Mouse (Mus musculus): ENCODE measurements around the gene Nlrp3. TPM values are rescaled to one million over a fixed set of nuclear protein-coding genes. Genes with fewer than 3 reads are reported as not detected.

Nlrp3 gene
- polyA plus RNA-seq, 1 experiment from 2014 or later, result 0.74 TPM

GRCm38 (mm10) chr11:59505839-59506712 lies 35.3 kb upstream of the Nlrp3 start:
- Histone ChIP-seq H3K9me3 (ENCODE audit: low read length) (no peaks in the 10 kb centered on the region), H3K9ac (replicated peaks; ENCODE audit: low read depth) (peak overlapping the region; percentile 90), H3K27ac (ENCODE audit: low read length) (peak overlapping the region; percentile 92), H3K4me2 (replicated peaks; ENCODE audit: low read depth, low read length) (peak overlapping the region; percentile 82), H3K4me3 (ENCODE audit: low read depth, low read length) (peak overlapping the region; percentile 73), H3K27me3 (replicated peaks; ENCODE audit: insufficient read depth, low read length) (no peaks in the 10 kb centered on the region), H3K36me3 (ENCODE audit: insufficient read depth, low read length) (peaks cover 13% of the 10 kb centered on the region), H3K4me1 (ENCODE audit: insufficient read depth, low read depth, low read length) (peaks cover 4% of the 10 kb centered on the region; the same call in 1 of the 2 replicates)
- 0 out of 2 replicates have a peak, but pooled peaks have one; percentile 6 for TF ChIP-seq CTCF (IDR thresholded peaks at IDR 0.05)
- no peak for TF ChIP-seq EP300 (IDR thresholded peaks at IDR 0.05)
- ATAC-seq, result peak; percentile 96
- WGBS, result 0% methylated on average over 20 of the region's 71 CpGs
- DNase-seq (ENCODE audit: low spot score), result peak; percentile 96

DNA sequence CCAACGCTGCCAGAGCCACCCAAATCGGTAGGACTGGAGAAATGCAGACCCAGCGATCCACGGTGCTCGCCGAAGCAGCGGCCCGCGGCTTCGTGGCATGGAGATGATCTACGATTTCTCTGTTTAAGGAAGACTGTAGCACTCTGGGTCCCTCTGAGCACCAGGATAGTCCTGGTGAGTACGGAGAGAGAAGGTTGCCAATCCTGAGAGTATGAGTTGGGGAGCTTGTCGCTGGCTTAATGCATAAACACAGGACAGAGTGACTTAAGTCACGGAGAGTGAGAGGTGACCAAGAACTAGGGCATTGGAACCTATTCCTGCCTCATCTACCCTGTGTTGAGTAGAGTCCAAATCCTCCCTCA lies 34.7 kb upstream of the Nlrp3 start:
- H3K27me3 ChIP-seq (replicated peaks; ENCODE audit: insufficient read depth, low read length), result no peaks in the 10 kb centered on the region
- TF ChIP-seq CTCF (IDR thresholded peaks at IDR 0.05) (no peak), EP300 (IDR thresholded peaks at IDR 0.05) (no peak)
- peak; percentile 10 for ATAC-seq
- H3K27ac ChIP-seq (ENCODE audit: low read length), result peak overlapping the region; percentile 92
- peak overlapping the region; percentile 90 for H3K9ac ChIP-seq (replicated peaks; ENCODE audit: low read depth)
- H3K36me3 ChIP-seq (ENCODE audit: insufficient read depth, low read length), result peaks cover 13% of the 10 kb centered on the region
- WGBS, result under 1% methylated on average over 14 of the region's 14 CpGs
- peak overlapping the region; percentile 73 for H3K4me3 ChIP-seq (ENCODE audit: low read depth, low read length)
- H3K9me3 ChIP-seq (ENCODE audit: low read length), result no peaks in the 10 kb centered on the region
- H3K4me1 ChIP-seq (ENCODE audit: insufficient read depth, low read depth, low read length), result peaks cover 4% of the 10 kb centered on the region; the same call in 1 of the 2 replicates
- peak overlapping the region; percentile 82 for H3K4me2 ChIP-seq (replicated peaks; ENCODE audit: low read depth, low read length)
- DNase-seq (ENCODE audit: low spot score), result no peak

DNA sequence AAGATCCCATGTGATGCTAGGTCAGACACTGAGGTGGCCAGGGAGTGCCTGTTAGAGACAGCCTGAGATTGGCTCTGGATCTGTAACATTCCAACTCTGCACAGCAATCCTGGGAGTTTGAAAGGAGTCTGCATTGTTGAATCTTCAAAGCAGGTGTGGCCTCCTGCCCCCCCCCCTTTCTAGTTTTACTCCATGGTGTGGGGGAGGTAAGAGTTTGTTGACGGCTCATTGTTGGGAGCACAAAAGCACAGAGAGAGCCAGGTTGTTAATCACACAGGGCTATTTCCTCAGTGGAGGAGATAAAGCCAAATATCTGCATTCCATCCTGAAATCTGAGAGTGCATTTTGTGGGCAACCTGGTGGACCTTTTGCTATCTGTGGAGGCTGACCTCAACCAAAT lies 29.8 kb upstream of the Nlrp3 start:
- no peak for TF ChIP-seq CTCF (IDR thresholded peaks at IDR 0.05)
- TF ChIP-seq EP300 (IDR thresholded peaks at IDR 0.05), result no peak
- no peaks in the 10 kb centered on the region for H3K36me3 ChIP-seq (ENCODE audit: insufficient read depth, low read length)
- 60% methylated on average over 1 of the region's 1 CpGs for WGBS

GRCm38 (mm10) chr11:59512733-59513132 lies 28.6 kb upstream of the Nlrp3 start:
- DNase-seq (ENCODE audit: low spot score) (no peak), ATAC-seq (no peak)
- WGBS, result 85% methylated on average over 10 of the region's 10 CpGs
- TF ChIP-seq CTCF (IDR thresholded peaks at IDR 0.05) (no peak), EP300 (IDR thresholded peaks at IDR 0.05) (no peak)
- no peaks in the 10 kb centered on the region for H3K4me1 ChIP-seq (ENCODE audit: insufficient read depth, low read depth, low read length)
- H3K4me3 ChIP-seq (ENCODE audit: low read depth, low read length), result no peak overlapping the region
- no peaks in the 10 kb centered on the region for H3K9me3 ChIP-seq (ENCODE audit: low read length)
- H3K36me3 ChIP-seq (ENCODE audit: insufficient read depth, low read length), result no peaks in the 10 kb centered on the region
- no peak overlapping the region for H3K4me2 ChIP-seq (replicated peaks; ENCODE audit: low read depth, low read length)
- no peaks in the 10 kb centered on the region for H3K27me3 ChIP-seq (replicated peaks; ENCODE audit: insufficient read depth, low read length)
- no peak overlapping the region for H3K27ac ChIP-seq (ENCODE audit: low read length)
- no peak overlapping the region for H3K9ac ChIP-seq (replicated peaks; ENCODE audit: low read depth)

More for the DNA sequence above, 29.8 kb upstream of the Nlrp3 start:
- Histone ChIP-seq H3K4me2 (replicated peaks; ENCODE audit: low read depth, low read length) (no peak overlapping the region), H3K27ac (ENCODE audit: low read length) (no peak overlapping the region), H3K4me1 (ENCODE audit: insufficient read depth, low read depth, low read length) (no peaks in the 10 kb centered on the region), H3K9ac (replicated peaks; ENCODE audit: low read depth) (no peak overlapping the region), H3K9me3 (ENCODE audit: low read length) (no peaks in the 10 kb centered on the region), H3K27me3 (replicated peaks; ENCODE audit: insufficient read depth, low read length) (no peaks in the 10 kb centered on the region), H3K4me3 (ENCODE audit: low read depth, low read length) (no peak overlapping the region)
- ATAC-seq (no peak), DNase-seq (ENCODE audit: low spot score) (no peak)

- no peak overlapping the region for H3K4me2 ChIP-seq (replicated peaks; ENCODE audit: low read depth, low read length)
- no peak for ATAC-seq
- no peak overlapping the region for H3K27ac ChIP-seq (ENCODE audit: low read length)
- no peaks in the 10 kb centered on the region for H3K36me3 ChIP-seq (ENCODE audit: insufficient read depth, low read length)
- WGBS, result 79% methylated on average over 3 of the region's 3 CpGs
- TF ChIP-seq EP300 (IDR thresholded peaks at IDR 0.05) (no peak), CTCF (IDR thresholded peaks at IDR 0.05) (peak; percentile 38)
- H3K9ac ChIP-seq (replicated peaks; ENCODE audit: low read depth), result no peak overlapping the region
- H3K9me3 ChIP-seq (ENCODE audit: low read length), result no peaks in the 10 kb centered on the region
- H3K27me3 ChIP-seq (replicated peaks; ENCODE audit: insufficient read depth, low read length), result no peaks in the 10 kb centered on the region
- no peaks in the 10 kb centered on the region for H3K4me1 ChIP-seq (ENCODE audit: insufficient read depth, low read depth, low read length)
- no peak for DNase-seq (ENCODE audit: low spot score)
- H3K4me3 ChIP-seq (ENCODE audit: low read depth, low read length), result no peak overlapping the region
Observed at GRCm38 (mm10) chr11:59513556-59513955, 27.8 kb upstream of the Nlrp3 start.

DNA sequence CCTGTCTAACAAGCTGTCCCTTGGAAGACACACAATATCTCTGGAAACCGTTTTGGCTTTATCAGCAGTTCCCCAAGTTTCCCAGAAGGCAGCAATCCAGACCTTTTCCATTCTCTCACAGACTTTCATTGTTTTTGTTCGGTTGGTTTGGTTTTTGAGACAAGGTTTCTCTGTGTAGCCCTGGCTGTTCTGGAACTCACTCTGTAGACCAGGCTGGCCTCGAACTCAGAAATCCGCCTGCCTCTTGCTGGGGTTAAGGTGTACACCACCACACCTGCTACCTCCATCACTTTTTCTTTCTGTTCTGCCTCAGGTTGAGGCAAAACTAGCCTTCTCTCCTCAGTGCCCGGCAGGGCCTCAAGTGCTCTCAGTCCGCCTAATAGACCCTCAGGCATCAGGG lies 27.0 kb upstream of the Nlrp3 start:
- no peak overlapping the region for H3K9ac ChIP-seq (replicated peaks; ENCODE audit: low read depth)
- H3K4me2 ChIP-seq (replicated peaks; ENCODE audit: low read depth, low read length), result no peak overlapping the region
- no peaks in the 10 kb centered on the region for H3K9me3 ChIP-seq (ENCODE audit: low read length)
- TF ChIP-seq CTCF (IDR thresholded peaks at IDR 0.05), result no peak
- TF ChIP-seq EP300 (IDR thresholded peaks at IDR 0.05), result no peak
- no peaks in the 10 kb centered on the region for H3K36me3 ChIP-seq (ENCODE audit: insufficient read depth, low read length)
- ATAC-seq (no peak), DNase-seq (ENCODE audit: low spot score) (peak; percentile 17)
- no peaks in the 10 kb centered on the region for H3K4me1 ChIP-seq (ENCODE audit: insufficient read depth, low read depth, low read length)
- H3K27me3 ChIP-seq (replicated peaks; ENCODE audit: insufficient read depth, low read length), result no peaks in the 10 kb centered on the region
- H3K4me3 ChIP-seq (ENCODE audit: low read depth, low read length), result no peak overlapping the region
- H3K27ac ChIP-seq (ENCODE audit: low read length), result no peak overlapping the region
- WGBS, result 51% methylated on average over 6 of the region's 6 CpGs
